Mouse (Mus musculus) C2C12 (cell line): ENCODE measurements around the gene Etnk1. TPM values are rescaled to one million over a fixed set of nuclear protein-coding genes. Genes with fewer than 3 reads are reported as not detected.

Experiments
- H3K27me3 ChIP-seq: one replicate; pipeline ENCODE4 v1.6.1; 2011; ENCODE audit not compliant: control insufficient read depth, insufficient read depth, insufficient read length
- H3K36me3 ChIP-seq: one replicate; pipeline ENCODE4 v1.6.1; 2011; ENCODE audit not compliant: control insufficient read depth, insufficient read depth
- H3K4me3 ChIP-seq: one replicate; pipeline ENCODE4 v1.5.1; 2011; ENCODE audit warnings: mild to moderate bottlenecking, control low read depth; ENCODE audit not compliant: poor library complexity, insufficient read depth, severe bottlenecking
- H3K79me2 ChIP-seq: one replicate; pipeline ENCODE4 v1.6.1; 2011; ENCODE audit not compliant: control insufficient read depth, insufficient read depth
- H3K79me3 ChIP-seq: one replicate; pipeline ENCODE4 v1.6.1; 2011; ENCODE audit warnings: low read depth, control low read depth
- H3ac ChIP-seq: one replicate; pipeline ENCODE3; 2011; ENCODE audit warnings: low read depth; ENCODE audit not compliant: control insufficient read depth, insufficient read length
- CEBPB ChIP-seq: IDR thresholded peaks from one replicate; pipeline ENCODE4 v1.6.1; 2011; ENCODE audit warnings: low read depth, mild to moderate bottlenecking, control low read depth, moderate library complexity
- CTCF ChIP-seq: IDR thresholded peaks from one replicate; pipeline ENCODE4 v1.5.1; 2011; ENCODE audit not compliant: control insufficient read depth, insufficient read depth, insufficient read length
- FOSL1 ChIP-seq: IDR thresholded peaks from one replicate; pipeline ENCODE4 v1.8.0; 2011; ENCODE audit warnings: mild to moderate bottlenecking, low read length; ENCODE audit not compliant: poor library complexity, insufficient read depth, severe bottlenecking
- MAX ChIP-seq: IDR thresholded peaks from one replicate; pipeline ENCODE4 v1.6.1; 2011; ENCODE audit warnings: mild to moderate bottlenecking, control low read depth
- MYOD1 ChIP-seq: IDR thresholded peaks from one replicate; pipeline ENCODE4 v1.6.1; 2011; ENCODE audit warnings: low read depth; ENCODE audit not compliant: control insufficient read depth, insufficient read length
- MYOG ChIP-seq: IDR thresholded peaks from one replicate; pipeline ENCODE4 v1.6.1; 2011; ENCODE audit not compliant: control insufficient read depth, insufficient read length; ENCODE audit errors: extremely low read depth
- USF1 ChIP-seq: IDR thresholded peaks from one replicate; pipeline ENCODE4 v1.6.1; 2011; ENCODE audit warnings: low read depth, mild to moderate bottlenecking, control low read depth, moderate library complexity
- polyA plus RNA-seq: library from polyadenylated mRNA; unstranded; fragments of >200 nt; fragmentation: generic; extraction: Trizol; gene quantifications from one replicate; pipeline ENCODE4 v1.2.1, GENCODE M21; 2012; ENCODE audit warnings: missing spikeins

The Etnk1 gene
- polyA plus RNA-seq, 1 experiment, result 9.3 TPM

DNA sequence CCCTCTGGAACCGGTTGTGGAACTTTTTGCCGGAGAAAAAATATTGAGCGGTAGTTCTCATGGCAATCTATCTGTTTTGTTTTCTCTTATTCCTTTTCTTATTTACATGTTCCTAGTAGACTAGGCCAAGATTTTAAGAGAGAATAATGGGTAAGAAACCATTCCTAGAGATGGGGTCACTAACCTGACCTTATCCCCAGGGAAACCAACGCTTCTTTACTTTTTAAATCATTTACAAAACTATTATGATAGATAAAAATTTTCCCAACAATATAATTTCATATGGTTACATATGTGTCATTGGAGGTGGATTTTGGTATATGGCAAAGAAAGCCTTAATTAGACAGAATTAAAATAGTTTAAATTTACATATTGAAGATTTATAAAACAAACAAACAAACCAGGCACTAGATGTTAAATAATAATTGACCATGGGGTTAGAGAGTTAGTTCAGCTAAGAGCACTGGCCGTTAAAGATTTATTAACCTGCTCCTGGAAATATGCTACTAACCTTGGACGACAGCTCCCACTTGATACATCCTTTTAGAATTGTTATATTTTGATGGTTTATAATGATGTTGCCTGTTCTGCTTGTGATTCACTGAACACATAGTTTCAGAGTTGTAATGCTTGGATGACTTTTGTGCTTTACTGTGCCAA, 6.3 kb upstream of the Etnk1 start:
- no peaks in the 10 kb centered on the region for H3K79me3 ChIP-seq
- no peaks in the 10 kb centered on the region for H3K27me3 ChIP-seq
- no peak overlapping the region for H3ac ChIP-seq
- no peak overlapping the region for H3K4me3 ChIP-seq
- no peaks in the 10 kb centered on the region for H3K36me3 ChIP-seq
- TF ChIP-seq FOSL1 (no peak), MYOG (no peak), CTCF (no peak), CEBPB (no peak), USF1 (no peak), MAX (no peak), MYOD1 (no peak)
- no peaks in the 10 kb centered on the region for H3K79me2 ChIP-seq

DNA sequence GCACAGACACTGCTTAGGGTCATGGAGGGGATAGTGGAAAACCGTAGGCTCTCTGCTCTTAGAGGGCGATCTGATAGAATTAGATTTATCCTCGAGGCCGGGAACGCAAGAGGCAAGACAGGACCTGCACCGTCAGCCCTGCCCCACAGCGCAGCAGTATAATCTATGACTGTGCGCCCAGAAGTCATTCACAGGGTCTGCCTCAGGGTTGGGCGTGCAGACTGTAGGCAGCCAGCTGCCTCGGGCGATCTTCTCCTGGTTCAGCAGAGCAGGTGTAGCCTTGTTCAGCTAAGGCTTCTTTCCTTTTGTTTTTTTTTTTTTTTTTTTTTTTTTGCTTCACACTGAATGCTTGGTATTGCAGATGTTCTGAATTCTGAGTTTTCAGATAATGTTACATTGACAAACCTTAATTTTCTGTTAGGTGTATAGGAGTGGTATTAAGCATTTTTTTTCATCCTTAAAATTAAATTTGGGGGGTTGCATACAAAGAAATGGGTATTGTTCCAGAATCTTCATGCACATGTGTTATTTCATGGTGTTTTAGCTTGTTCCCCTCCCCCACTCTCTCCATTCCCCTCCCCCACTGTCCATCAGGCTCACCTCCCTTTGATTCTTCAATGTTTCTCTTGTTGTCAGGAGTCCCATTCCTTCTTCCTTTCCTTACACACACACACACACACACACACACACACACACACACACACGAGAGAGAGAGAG, 4.7 kb upstream of the Etnk1 start:
- Histone ChIP-seq H3K4me3 (no peak overlapping the region), H3K36me3 (no peaks in the 10 kb centered on the region), H3ac (no peak overlapping the region), H3K79me3 (no peaks in the 10 kb centered on the region), H3K79me2 (peaks cover 1% of the 10 kb centered on the region), H3K27me3 (no peaks in the 10 kb centered on the region)
- TF ChIP-seq MYOG (no peak), MAX (no peak), USF1 (no peak), CTCF (no peak), MYOD1 (no peak)

DNA sequence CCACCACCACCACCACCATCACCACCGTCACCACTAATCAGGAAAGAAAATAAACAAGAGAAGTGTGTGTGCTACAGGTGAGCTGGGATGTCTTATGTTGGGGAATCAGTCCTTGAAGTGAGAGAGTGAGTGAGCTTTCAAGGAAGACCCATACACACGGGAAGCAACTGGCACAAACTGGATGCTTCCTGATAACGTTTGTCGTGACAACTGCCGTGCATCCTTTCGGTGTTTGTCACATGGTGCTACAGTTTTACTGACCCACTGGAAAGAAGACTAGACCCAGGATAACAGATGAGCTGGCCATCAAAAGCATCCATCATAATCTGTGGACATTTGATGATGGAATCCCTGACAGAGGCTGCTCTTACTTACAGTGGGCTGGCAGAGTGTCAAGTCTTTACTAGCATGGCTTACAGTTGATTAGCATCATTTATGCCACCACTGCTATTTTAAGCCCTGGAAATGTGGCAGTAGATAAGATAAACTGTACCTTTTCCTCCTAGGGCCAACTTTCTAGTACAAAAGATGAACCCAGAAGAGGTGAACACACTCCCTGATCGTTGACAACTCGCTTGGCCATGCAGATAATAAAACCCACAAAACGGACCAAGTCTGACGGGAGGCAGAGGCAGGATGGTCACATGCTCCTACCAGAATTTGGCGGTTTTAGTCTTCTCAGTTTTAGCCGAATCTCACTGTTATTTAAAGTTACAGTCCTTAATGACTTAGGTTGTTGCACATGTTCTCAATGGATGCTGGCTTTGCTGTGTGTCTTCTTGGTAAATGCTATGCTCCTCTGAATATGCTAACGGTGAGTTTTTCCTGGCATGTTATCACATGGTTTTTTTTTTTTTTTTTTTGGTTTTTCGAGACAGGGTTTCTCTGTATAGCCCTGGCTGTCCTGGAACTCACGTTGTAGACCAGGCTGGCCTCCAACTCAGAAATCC, 2.8 kb upstream of the Etnk1 start:
- Histone ChIP-seq H3K36me3 (peaks cover 2% of the 10 kb centered on the region), H3K4me3 (no peak overlapping the region), H3ac (no peak overlapping the region), H3K79me3 (peaks cover 18% of the 10 kb centered on the region), H3K27me3 (no peaks in the 10 kb centered on the region), H3K79me2 (peaks cover 21% of the 10 kb centered on the region)
- no peak for TF ChIP-seq FOSL1

DNA sequence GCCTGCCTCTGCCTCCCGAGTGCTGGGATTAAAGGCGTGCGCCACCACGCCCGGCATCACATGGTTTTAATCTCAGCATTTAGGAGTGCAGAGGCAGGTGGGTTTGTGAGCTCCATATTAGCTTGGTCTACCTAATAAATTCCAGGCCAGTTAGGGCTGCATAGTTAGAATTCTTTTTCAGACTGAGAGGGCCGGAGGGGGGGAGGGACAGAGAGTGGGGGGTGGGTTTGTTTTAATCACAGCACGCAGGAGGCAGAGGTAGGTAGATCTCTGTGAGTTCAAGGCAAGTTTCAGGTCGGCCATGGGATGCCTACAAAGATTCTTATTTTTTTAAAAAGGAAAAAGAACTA, 2.1 kb upstream of the Etnk1 start:
- Histone ChIP-seq H3K79me2 (peaks cover 27% of the 10 kb centered on the region), H3K27me3 (no peaks in the 10 kb centered on the region), H3ac (no peak overlapping the region), H3K4me3 (no peak overlapping the region), H3K36me3 (peaks cover 6% of the 10 kb centered on the region), H3K79me3 (peaks cover 25% of the 10 kb centered on the region)
- TF ChIP-seq MYOD1, result no peak
- no peak for TF ChIP-seq MYOG
- TF ChIP-seq USF1, result no peak
- TF ChIP-seq CEBPB, result no peak
- no peak for TF ChIP-seq CTCF
- no peak for TF ChIP-seq MAX
- no peak for TF ChIP-seq FOSL1

DNA sequence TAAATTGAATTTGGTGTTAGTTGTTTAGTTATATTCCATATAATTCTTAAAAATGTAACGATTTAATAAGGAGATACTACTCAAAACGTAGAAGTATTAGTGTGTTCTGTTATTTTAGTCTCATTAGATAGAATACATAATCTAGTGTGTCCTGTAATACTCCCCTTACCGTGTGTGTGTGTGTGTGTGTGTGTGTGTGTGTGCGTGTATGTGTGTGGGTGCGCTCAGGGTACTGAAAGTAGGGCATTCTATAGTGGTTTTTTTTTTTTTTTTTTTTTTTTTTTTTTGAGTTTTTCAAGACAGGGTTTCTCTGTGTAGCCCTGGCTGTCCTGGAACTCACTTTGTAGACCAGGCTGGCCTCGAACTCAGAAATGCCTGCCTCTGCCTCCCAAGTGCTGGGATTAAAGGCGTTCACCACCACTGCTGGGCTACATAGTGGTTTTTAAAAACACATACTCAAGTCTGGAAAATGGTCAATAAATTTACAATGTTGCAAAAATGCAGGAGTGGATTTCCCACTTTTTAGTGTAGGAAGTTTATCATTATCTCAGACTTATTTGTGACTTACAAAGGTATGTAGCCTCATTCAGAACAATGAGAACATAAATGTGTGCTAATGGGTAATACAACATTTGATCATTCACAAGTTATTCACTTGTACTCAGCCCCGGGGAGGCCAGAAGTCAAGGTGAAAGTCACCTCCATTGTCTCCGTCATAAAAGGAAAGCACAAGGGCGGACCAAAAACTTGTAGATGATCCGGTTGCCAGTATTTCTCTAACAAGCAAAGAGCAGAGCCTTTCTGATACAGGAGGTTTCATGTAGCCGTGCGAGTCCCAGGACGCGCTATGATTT, 1.4 kb upstream of the Etnk1 start:
- Histone ChIP-seq H3K79me3 (peaks cover 30% of the 10 kb centered on the region), H3K79me2 (peaks cover 35% of the 10 kb centered on the region), H3K4me3 (no peak overlapping the region), H3K36me3 (peaks cover 10% of the 10 kb centered on the region), H3ac (no peak overlapping the region), H3K27me3 (no peaks in the 10 kb centered on the region)
- TF ChIP-seq MAX (no peak), FOSL1 (no peak), CTCF (no peak), CEBPB (no peak), USF1 (no peak), MYOG (no peak), MYOD1 (no peak)
